18 mouse cellular contexts compared by ENCODE assay signal in the genomic region with DNA sequence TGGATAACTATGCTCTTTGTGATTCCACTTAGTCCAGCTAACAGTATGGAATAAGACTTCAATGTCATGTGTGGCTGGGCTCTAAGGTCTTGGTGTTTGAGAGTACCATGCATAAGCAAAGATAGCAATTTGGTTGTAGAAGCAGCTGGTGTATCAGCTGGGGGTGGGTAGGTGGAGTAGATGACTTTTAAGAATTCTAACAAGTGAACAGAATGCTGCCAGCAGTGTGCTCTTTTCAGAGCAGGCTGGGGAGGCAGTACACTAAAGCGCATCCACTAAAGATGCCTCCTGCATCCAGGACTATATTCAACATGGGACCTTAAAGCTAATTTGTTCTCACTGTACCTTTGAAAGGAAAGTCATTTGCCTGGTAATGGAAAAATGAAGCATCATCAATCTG.
DNase-seq lines count a peak whose midpoint lies in the region; ATAC-seq lines count a peak whose summit lies in the region.
"Had no signal": no experiment of that assay in that cellular context is flagged by ENCODE, and none has a peak within 500 bp of the region (broad histone marks: within the 10 kb centered on the region; RNA-seq: fewer than 3 reads in every experiment).

No protein-coding gene starts in this region.

- no peaks in the 10 kb centered on the region for H3K36me3 ChIP-seq in midbrain, embryonic 11.5 days (ENCODE audit: control insufficient read depth, insufficient read depth, low read length)
- H3K36me3 ChIP-seq: embryonic facial prominence, embryonic 15.5 days; heart, embryonic 10.5 days; kidney, embryonic 15.5 days; midbrain, embryonic 12.5 days had no signal

- H3K4me1 ChIP-seq in midbrain, embryonic 11.5 days (ENCODE audit: control insufficient read depth, insufficient read depth, low read length): no peaks in the 10 kb centered on the region
- H3K4me1 ChIP-seq: embryonic facial prominence, embryonic 15.5 days; forebrain, embryonic 13.5 days; heart, embryonic 10.5 days; kidney, embryonic 15.5 days; midbrain, embryonic 12.5 days had no signal

- WGBS in midbrain, embryonic 11.5 days: 91% methylated on average over 1 of the region's 1 CpGs

- no peak overlapping the region for H3K4me2 ChIP-seq in midbrain, embryonic 11.5 days
- H3K4me2 ChIP-seq: embryonic facial prominence, embryonic 15.5 days; forebrain, embryonic 13.5 days; kidney, embryonic 15.5 days; midbrain, embryonic 12.5 days had no signal

- no peak overlapping the region for H3K9ac ChIP-seq in midbrain, embryonic 11.5 days (ENCODE audit: low read length)
- H3K9ac ChIP-seq: embryonic facial prominence, embryonic 15.5 days; forebrain, embryonic 13.5 days; kidney, embryonic 15.5 days; midbrain, embryonic 12.5 days had no signal

- DNase-seq in layer of hippocampus, adult 11-12 months (ENCODE audit: low spot score): peak; percentile 26
- no peak for DNase-seq in layer of hippocampus, adult 9-10 months (ENCODE audit: low spot score)
- DNase-seq in cerebellum, adult 8-10 months: peak; percentile 9
- peak; percentile 22 to 25 for DNase-seq in layer of hippocampus, adult 8-10 months (ENCODE audit: low spot score in 2 of 2)
- DNase-seq in right cerebral cortex, postnatal 14 days: peak; percentile 5
- no peak for DNase-seq in heart, postnatal 36 days
- DNase-seq in midbrain, embryonic 11.5 days (ENCODE audit: low spot score, missing footprints): no peak
- DNase-seq: gastrocnemius, postnatal 36 days; liver; lung, adult 18-20 months; lung, postnatal 4 days; thymus, adult 18-20 months had no signal

- no peak overlapping the region for H3K27ac ChIP-seq in midbrain, embryonic 11.5 days (ENCODE audit: low read depth, low read length)
- H3K27ac ChIP-seq: embryonic facial prominence, embryonic 15.5 days; forebrain, embryonic 13.5 days; heart, embryonic 10.5 days; kidney, embryonic 15.5 days; midbrain, embryonic 12.5 days had no signal

- intact Hi-C loops in heart, postnatal 36 days (cut with DNase I): no loop called here

- H3K9me3 ChIP-seq in midbrain, embryonic 11.5 days (ENCODE audit: control insufficient read depth, low read length): no peaks in the 10 kb centered on the region; the same call in 1 of the 2 replicates
- H3K9me3 ChIP-seq: embryonic facial prominence, embryonic 15.5 days; forebrain, embryonic 13.5 days; heart, embryonic 10.5 days; kidney, embryonic 15.5 days; midbrain, embryonic 12.5 days had no signal

- H3K4me3 ChIP-seq in midbrain, embryonic 11.5 days (ENCODE audit: low read depth, low read length): no peak overlapping the region
- H3K4me3 ChIP-seq: embryonic facial prominence, embryonic 15.5 days; forebrain, embryonic 13.5 days; heart, embryonic 10.5 days; kidney, embryonic 15.5 days; midbrain, embryonic 12.5 days; myocyte had no signal

- no peaks in the 10 kb centered on the region for H3K27me3 ChIP-seq in midbrain, embryonic 11.5 days (ENCODE audit: control insufficient read depth, insufficient read depth, low read length)
- H3K27me3 ChIP-seq: embryonic facial prominence, embryonic 15.5 days; forebrain, embryonic 13.5 days; midbrain, embryonic 12.5 days had no signal

- no peak for ATAC-seq in midbrain, embryonic 11.5 days (ENCODE audit: low FRiP score)
- ATAC-seq: forebrain, embryonic 13.5 days had no signal

Comparison
In these comparisons a context has a peak if more than half of its experiments do, and no peak if none do; other contexts are left out.
1. DNase-seq: peak in layer of hippocampus, adult 11-12 months (single experiment), cerebellum, adult 8-10 months (single experiment), layer of hippocampus, adult 8-10 months (2 of 2) and right cerebral cortex, postnatal 14 days (single experiment); none in layer of hippocampus, adult 9-10 months (single experiment), heart, postnatal 36 days (0 of 2) and midbrain, embryonic 11.5 days (single experiment).